Mouse (Mus musculus): Measurements from ENCODE around the gene Slc35g3. TPM values are rescaled to one million over a fixed set of nuclear protein-coding genes. Genes with fewer than 3 reads are reported as not detected.

Gene Slc35g3
- polyA plus RNA-seq, 1 experiment from 2014 or later = 0.26 TPM

DNA sequence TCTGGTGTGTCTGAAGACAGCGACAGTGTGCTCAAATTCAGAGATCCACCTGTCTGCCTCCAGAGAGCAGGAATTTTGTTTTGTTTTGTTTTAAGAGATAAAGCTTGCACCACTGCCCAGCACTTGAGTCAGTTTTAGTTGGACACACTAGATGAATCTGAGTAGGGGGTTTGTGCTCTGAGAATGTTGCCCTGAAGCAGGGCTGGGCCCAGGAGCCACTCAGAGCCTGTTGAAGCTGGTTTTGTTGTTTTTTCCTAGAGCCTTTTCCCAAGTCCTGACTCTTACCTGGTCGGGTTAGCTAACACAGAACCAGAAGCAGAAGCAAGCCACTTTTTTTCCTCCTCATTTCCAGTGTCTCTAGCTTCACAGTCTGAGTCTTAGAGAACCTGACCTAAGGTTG, 50.7 kb downstream of the Slc35g3 start:
- Histone ChIP-seq H3K4me3 (no peak overlapping the region), H3K9ac (no peak overlapping the region), H3K27ac (no peak overlapping the region), H3K36me3 (no peaks in the 10 kb centered on the region), H3K4me1 (peaks cover 4% of the 10 kb centered on the region; the same call in 1 of the 2 replicates), H3K4me2 (no peak overlapping the region), H3K27me3 (no peaks in the 10 kb centered on the region), H3K9me3 (no peaks in the 10 kb centered on the region)
- ATAC-seq (ENCODE audit: borderline replicate concordance, extremely low read depth, low FRiP score, low TSS enrichment) = no peak
- WGBS = 56% methylated on average over 2 of the region's 2 CpGs

DNA sequence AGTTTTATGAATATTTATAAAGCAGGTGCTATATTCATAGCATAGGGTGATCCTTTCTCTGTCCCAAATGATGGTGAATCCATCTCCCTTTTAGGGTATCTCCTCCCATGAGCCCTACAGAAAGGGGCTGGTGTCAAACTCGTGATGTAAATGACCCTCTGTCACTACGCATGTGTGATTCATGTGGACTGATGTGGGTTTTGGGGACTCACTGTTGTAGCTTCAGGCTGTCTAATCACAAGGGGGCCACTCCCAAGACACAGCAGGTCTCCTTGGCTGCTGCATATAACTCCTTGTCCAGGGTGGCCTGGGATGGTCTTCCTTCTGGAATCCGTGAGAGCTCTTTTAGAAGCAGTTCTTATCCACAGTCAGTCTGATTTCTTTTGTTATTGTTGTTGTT, 51.3 kb downstream of the Slc35g3 start:
- Histone ChIP-seq H3K4me1 (no peaks in the 10 kb centered on the region), H3K27me3 (no peaks in the 10 kb centered on the region), H3K9ac (no peak overlapping the region), H3K27ac (no peak overlapping the region), H3K4me2 (no peak overlapping the region), H3K4me3 (no peak overlapping the region), H3K36me3 (no peaks in the 10 kb centered on the region), H3K9me3 (no peaks in the 10 kb centered on the region)
- no peak for ATAC-seq (ENCODE audit: borderline replicate concordance, extremely low read depth, low FRiP score, low TSS enrichment)
- WGBS = 72% methylated on average over 3 of the region's 3 CpGs

Other genes starting within 250 kb of the Slc35g3 start
- 1.1 and 1.2 TPM in 2 replicates for gene Dnah2, start 212.9 kb downstream of the Slc35g3 start, polyA plus RNA-seq (2015; fragmentation: Nextera tagmentation; extraction: Ambion mirVana)
- 8.5 and 8.8 TPM in 2 replicates for gene Efnb3, start 201.8 kb downstream of the Slc35g3 start, polyA plus RNA-seq (2015; fragmentation: Nextera tagmentation; extraction: Ambion mirVana)
- 28.3 and 28.4 TPM in 2 replicates for gene Wrap53, start 181.7 kb downstream of the Slc35g3 start, polyA plus RNA-seq (2015; fragmentation: Nextera tagmentation; extraction: Ambion mirVana)
- gene Trp53, start 181.6 kb downstream of the Slc35g3 start, polyA plus RNA-seq (2015; fragmentation: Nextera tagmentation; extraction: Ambion mirVana) = 168 and 170 TPM in 2 replicates
- gene Atp1b2, start 156.0 kb downstream of the Slc35g3 start, polyA plus RNA-seq (2015; fragmentation: Nextera tagmentation; extraction: Ambion mirVana) = 8.4 and 10.1 TPM in 2 replicates
- gene Shbg, start 144.1 kb downstream of the Slc35g3 start, polyA plus RNA-seq (2015; fragmentation: Nextera tagmentation; extraction: Ambion mirVana) = not detected in 2 replicates
- gene Sat2, start 139.9 kb downstream of the Slc35g3 start, polyA plus RNA-seq (2015; fragmentation: Nextera tagmentation; extraction: Ambion mirVana) = 17.8 and 18.6 TPM in 2 replicates
- 26.7 and 27.8 TPM in 2 replicates for gene Fxr2, start 129.0 kb downstream of the Slc35g3 start, polyA plus RNA-seq (2015; fragmentation: Nextera tagmentation; extraction: Ambion mirVana)
- 0.24 and 0.25 TPM in 2 replicates for gene Sox15, start 106.7 kb downstream of the Slc35g3 start, polyA plus RNA-seq (2015; fragmentation: Nextera tagmentation; extraction: Ambion mirVana)
- gene Mpdu1, start 99.3 kb downstream of the Slc35g3 start, polyA plus RNA-seq (2015; fragmentation: Nextera tagmentation; extraction: Ambion mirVana) = 66.2 and 66.7 TPM in 2 replicates
- 11.5 and 11.8 TPM in 2 replicates for gene Cd68, start 95.8 kb downstream of the Slc35g3 start, polyA plus RNA-seq (2015; fragmentation: Nextera tagmentation; extraction: Ambion mirVana)
- gene Eif4a1, start 89.5 kb downstream of the Slc35g3 start, polyA plus RNA-seq (2015; fragmentation: Nextera tagmentation; extraction: Ambion mirVana) = 595 and 603 TPM in 2 replicates
- 72.5 and 81.1 TPM in 2 replicates for gene Senp3, start 79.9 kb downstream of the Slc35g3 start, polyA plus RNA-seq (2015; fragmentation: Nextera tagmentation; extraction: Ambion mirVana)
- 1.0 and 1.1 TPM in 2 replicates for gene Tnfsf13, start 76.2 kb downstream of the Slc35g3 start, polyA plus RNA-seq (2015; fragmentation: Nextera tagmentation; extraction: Ambion mirVana)
- gene Tnfsf12, start 66.1 kb downstream of the Slc35g3 start, polyA plus RNA-seq (2015; fragmentation: Nextera tagmentation; extraction: Ambion mirVana) = 8.3 and 8.9 TPM in 2 replicates
- gene Tnfsfm13, start 65.9 kb downstream of the Slc35g3 start, polyA plus RNA-seq (2015; fragmentation: Nextera tagmentation; extraction: Ambion mirVana) = 4.3 and 5.9 TPM in 2 replicates
- 26.7 and 31.6 TPM in 2 replicates for gene Polr2a, start 3.3 kb downstream of the Slc35g3 start, polyA plus RNA-seq (2015; fragmentation: Nextera tagmentation; extraction: Ambion mirVana)
- 2.6 and 3.0 TPM in 2 replicates for gene Zbtb4, start 3.9 kb upstream of the Slc35g3 start, polyA plus RNA-seq (2015; fragmentation: Nextera tagmentation; extraction: Ambion mirVana)
- gene Chrnb1, start 34.0 kb upstream of the Slc35g3 start, polyA plus RNA-seq (2015; fragmentation: Nextera tagmentation; extraction: Ambion mirVana) = 15.7 and 15.8 TPM in 2 replicates
- gene Fgf11, start 39.9 kb upstream of the Slc35g3 start, polyA plus RNA-seq (2015; fragmentation: Nextera tagmentation; extraction: Ambion mirVana) = 1.2 and 1.3 TPM in 2 replicates
- 6.3 and 7.3 TPM in 2 replicates for gene Tmem102, start 43.7 kb upstream of the Slc35g3 start, polyA plus RNA-seq (2015; fragmentation: Nextera tagmentation; extraction: Ambion mirVana)
- gene Gm39566, start 53.3 kb upstream of the Slc35g3 start, polyA plus RNA-seq (2015; fragmentation: Nextera tagmentation; extraction: Ambion mirVana) = not detected in 2 replicates
- gene Spem2, start 56.5 kb upstream of the Slc35g3 start, polyA plus RNA-seq (2015; fragmentation: Nextera tagmentation; extraction: Ambion mirVana) = not detected in 2 replicates
- not detected in 2 replicates for gene Spem1, start 60.2 kb upstream of the Slc35g3 start, polyA plus RNA-seq (2015; fragmentation: Nextera tagmentation; extraction: Ambion mirVana)
- 5.5 and 6.5 TPM in 2 replicates for gene Nlgn2, start 75.8 kb upstream of the Slc35g3 start, polyA plus RNA-seq (2015; fragmentation: Nextera tagmentation; extraction: Ambion mirVana)
- 434 and 473 TPM in 2 replicates for gene Tmem256, start 76.5 kb upstream of the Slc35g3 start, polyA plus RNA-seq (2015; fragmentation: Nextera tagmentation; extraction: Ambion mirVana)
- gene Plscr3, start 84.4 kb upstream of the Slc35g3 start, polyA plus RNA-seq (2015; fragmentation: Nextera tagmentation; extraction: Ambion mirVana) = 110 and 119 TPM in 2 replicates
- 9.2 and 9.6 TPM in 2 replicates for gene Tnk1, start 96.8 kb upstream of the Slc35g3 start, polyA plus RNA-seq (2015; fragmentation: Nextera tagmentation; extraction: Ambion mirVana)
- not detected in 2 replicates for gene Tmem95, start 116.0 kb upstream of the Slc35g3 start, polyA plus RNA-seq (2015; fragmentation: Nextera tagmentation; extraction: Ambion mirVana)
- gene Kctd11, start 119.4 kb upstream of the Slc35g3 start, polyA plus RNA-seq (2015; fragmentation: Nextera tagmentation; extraction: Ambion mirVana) = 8.1 and 8.6 TPM in 2 replicates
- 1.4 and 5.0 TPM in 2 replicates for gene Acap1, start 133.6 kb upstream of the Slc35g3 start, polyA plus RNA-seq (2015; fragmentation: Nextera tagmentation; extraction: Ambion mirVana)
- 11.9 and 13.0 TPM in 2 replicates for gene 2810408A11Rik, start 139.0 kb upstream of the Slc35g3 start, polyA plus RNA-seq (2015; fragmentation: Nextera tagmentation; extraction: Ambion mirVana)
- 7.1 and 8.0 TPM in 2 replicates for gene Neurl4, start 139.1 kb upstream of the Slc35g3 start, polyA plus RNA-seq (2015; fragmentation: Nextera tagmentation; extraction: Ambion mirVana)
- gene Gps2, start 151.9 kb upstream of the Slc35g3 start, polyA plus RNA-seq (2015; fragmentation: Nextera tagmentation; extraction: Ambion mirVana) = 81.7 and 82.2 TPM in 2 replicates
- 1,673 and 1,693 TPM in 2 replicates for gene Eif5a, start 160.0 kb upstream of the Slc35g3 start, polyA plus RNA-seq (2015; fragmentation: Nextera tagmentation; extraction: Ambion mirVana)
- 2.8 and 3.0 TPM in 2 replicates for gene Ybx2, start 173.8 kb upstream of the Slc35g3 start, polyA plus RNA-seq (2015; fragmentation: Nextera tagmentation; extraction: Ambion mirVana)
- gene Slc2a4, start 186.2 kb upstream of the Slc35g3 start, polyA plus RNA-seq (2015; fragmentation: Nextera tagmentation; extraction: Ambion mirVana) = 18.0 and 20.6 TPM in 2 replicates
- gene Cldn7, start 202.8 kb upstream of the Slc35g3 start, polyA plus RNA-seq (2015; fragmentation: Nextera tagmentation; extraction: Ambion mirVana) = 154 and 170 TPM in 2 replicates
- 22.3 and 25.4 TPM in 2 replicates for gene Ctdnep1, start 219.2 kb upstream of the Slc35g3 start, polyA plus RNA-seq (2015; fragmentation: Nextera tagmentation; extraction: Ambion mirVana)
- gene Elp5, start 220.5 kb upstream of the Slc35g3 start, polyA plus RNA-seq (2015; fragmentation: Nextera tagmentation; extraction: Ambion mirVana) = 106 and 111 TPM in 2 replicates
- gene Gabarap, start 229.2 kb upstream of the Slc35g3 start, polyA plus RNA-seq (2015; fragmentation: Nextera tagmentation; extraction: Ambion mirVana) = 453 and 455 TPM in 2 replicates
- 75.0 and 78.2 TPM in 2 replicates for gene Phf23, start 233.8 kb upstream of the Slc35g3 start, polyA plus RNA-seq (2015; fragmentation: Nextera tagmentation; extraction: Ambion mirVana)
- gene Dvl2, start 238.6 kb upstream of the Slc35g3 start, polyA plus RNA-seq (2015; fragmentation: Nextera tagmentation; extraction: Ambion mirVana) = 34.7 and 40.3 TPM in 2 replicates